Mouse (Mus musculus) ES-E14 (cell line): Measurements from ENCODE around the gene Alg14. TPM values are rescaled to one million over a fixed set of nuclear protein-coding genes. Genes with fewer than 3 reads are reported as not detected.

Source experiments
- DNase-seq: peaks from one replicate; pipeline ENCODE4 v3.0.0-alpha.2; 2013; ENCODE audit warnings: low read depth, low spot score
- H3K27ac ChIP-seq: 2 replicates; pipeline ENCODE4 v1.5.1; 2012; ENCODE audit warnings: low read depth, mild to moderate bottlenecking, low read length, moderate library complexity, mixed read lengths; ENCODE audit not compliant: poor library complexity, insufficient read depth, severe bottlenecking
- H3K36me3 ChIP-seq: 2 replicates; pipeline ENCODE4 v1.6.1; 2012; ENCODE audit warnings: mild to moderate bottlenecking, low read length, moderate library complexity, mixed read lengths; ENCODE audit not compliant: control insufficient read depth, poor library complexity, insufficient read depth, severe bottlenecking
- H3K4me1 ChIP-seq, 2 experiments: fragments of 150-350 bp in 1 of 2; sonication (generic) in 1 of 2; 2 replicates each; pipeline ENCODE4 v1.6.1; 2012; ENCODE audit warnings: low read length in 2 of 2, mild to moderate bottlenecking in 1 of 2, mixed read lengths in 1 of 2; ENCODE audit not compliant: control insufficient read depth in 2 of 2, insufficient read depth in 2 of 2, poor library complexity in 1 of 2
- H3K4me3 ChIP-seq, 2 experiments: fragments of 150-350 bp in 1 of 2; sonication (generic) in 1 of 2; 2 replicates each; pipeline ENCODE4 v1.5.1; 2012; ENCODE audit warnings: low read length in 2 of 2, low read depth in 1 of 2, mild to moderate bottlenecking in 1 of 2, mixed read lengths in 1 of 2; ENCODE audit not compliant: insufficient read depth in 1 of 2, poor library complexity in 1 of 2, severe bottlenecking in 1 of 2
- H3K9ac ChIP-seq: 2 replicates; pipeline ENCODE4 v1.6.1; 2012; ENCODE audit warnings: low read depth, mild to moderate bottlenecking, low read length, mixed read lengths; ENCODE audit not compliant: poor library complexity, insufficient read depth, severe bottlenecking
- H3K9me3 ChIP-seq: fragments of 150-350 bp; sonication (generic); 2 replicates; pipeline ENCODE4 v1.6.1; 2012; ENCODE audit warnings: low read depth, mild to moderate bottlenecking, low read length; ENCODE audit not compliant: control insufficient read depth, insufficient read depth
- CHD2 ChIP-seq: IDR thresholded peaks from 2 replicates; pipeline ENCODE4 v1.6.1; 2014; ENCODE audit warnings: mild to moderate bottlenecking, low read depth, low read length, inconsistent platforms
- HCFC1 ChIP-seq: IDR thresholded peaks from 2 replicates; pipeline ENCODE4 v1.6.1; 2012; ENCODE audit warnings: low read length, inconsistent platforms, borderline replicate concordance; ENCODE audit not compliant: insufficient read depth
- MAFK ChIP-seq: IDR thresholded peaks from 2 replicates; pipeline ENCODE4 v1.6.1; 2014; ENCODE audit warnings: mild to moderate bottlenecking, low read depth, low read length, inconsistent platforms; ENCODE audit not compliant: insufficient read depth
- ZC3H11A ChIP-seq: IDR thresholded peaks from 2 replicates; pipeline ENCODE4 v1.6.1; 2012; ENCODE audit warnings: low read depth, mild to moderate bottlenecking, inconsistent platforms, low read length, borderline replicate concordance
- ZNF384 ChIP-seq: IDR thresholded peaks from 2 replicates; pipeline ENCODE4 v1.6.1; 2012; ENCODE audit warnings: low read depth, low read length, inconsistent platforms
- in situ Hi-C, 2 experiments: fragments of 600-800 bp; cut with MboI; formaldehyde crosslinking; loops; one replicate each; pipeline ENCODE4 v1.15.1; 2025; ENCODE audit warnings: low sequenced_read_pairs in 2 of 2, inconsistent platforms in 1 of 2; ENCODE audit not compliant: unreplicated experiment in 2 of 2
- total RNA-seq: library from RNA; depleted of rRNA; stranded (reverse); fragments of 300-350 nt; gene quantifications from 2 replicates; pipeline ENCODE4 v1.2.3, GENCODE M21; 2012

The Alg14 gene
- total RNA-seq, 1 experiment = 18.4 TPM

- no peak overlapping the region for H3K9ac ChIP-seq
- in situ Hi-C loops = loop anchor here in 1 of 2 experiments (25.0 kb wide), 1 partner anchor 423 kb away; no protein-coding TSS in a partner anchor
- no peaks in the 10 kb centered on the region; a peak in 1 of 4 replicates for H3K4me1 ChIP-seq
- H3K36me3 ChIP-seq = no peaks in the 10 kb centered on the region
- no peaks in the 10 kb centered on the region for H3K9me3 ChIP-seq
- TF ChIP-seq CHD2 (no peak), ZC3H11A (no peak), HCFC1 (no peak), MAFK (no peak), ZNF384 (no peak)
- H3K27ac ChIP-seq = no peak overlapping the region
- DNase-seq = no peak
- no peak overlapping the region for H3K4me3 ChIP-seq
Observed at GRCm38 (mm10) chr3:121314149-121314548, 22.6 kb downstream of the Alg14 start.

- no peak for DNase-seq
- in situ Hi-C loops = loop anchor here in 1 of 2 experiments (25.0 kb wide), 1 partner anchor 422 kb away; no protein-coding TSS in a partner anchor
- Histone ChIP-seq H3K9me3 (no peaks in the 10 kb centered on the region), H3K36me3 (no peaks in the 10 kb centered on the region), H3K4me3 (no peak overlapping the region), H3K4me1 (no peaks in the 10 kb centered on the region; a peak in 2 of 4 replicates), H3K27ac (no peak overlapping the region), H3K9ac (no peak overlapping the region)
- TF ChIP-seq MAFK (no peak), ZC3H11A (no peak), HCFC1 (no peak), ZNF384 (no peak), CHD2 (no peak)
Observed at GRCm38 (mm10) chr3:121315498-121315897, 23.9 kb downstream of the Alg14 start.

GRCm38 (mm10) chr3:121319906-121320305 lies 28.3 kb downstream of the Alg14 start:
- no peak for DNase-seq
- H3K4me3 ChIP-seq = no peak overlapping the region
- H3K27ac ChIP-seq = no peak overlapping the region
- no peaks in the 10 kb centered on the region for H3K36me3 ChIP-seq
- TF ChIP-seq HCFC1 (no peak), MAFK (no peak), CHD2 (no peak), ZNF384 (no peak), ZC3H11A (no peak)
- peaks cover 0 to 4% of the 10 kb centered on the region in 2 experiments; a peak in 2 of 4 replicates for H3K4me1 ChIP-seq
- H3K9ac ChIP-seq = no peak overlapping the region
- H3K9me3 ChIP-seq = no peaks in the 10 kb centered on the region
- in situ Hi-C loops = loop anchor here in 1 of 2 experiments (25.0 kb wide), 1 partner anchor 417 kb away; no protein-coding TSS in a partner anchor

- Histone ChIP-seq H3K4me3 (no peak overlapping the region), H3K4me1 (peaks cover 0 to 4% of the 10 kb centered on the region in 2 experiments; a peak in 2 of 4 replicates), H3K27ac (no peak overlapping the region), H3K9me3 (no peaks in the 10 kb centered on the region), H3K36me3 (no peaks in the 10 kb centered on the region), H3K9ac (no peak overlapping the region)
- in situ Hi-C loops = loop anchor here in 1 of 2 experiments (25.0 kb wide), 1 partner anchor 416 kb away; no protein-coding TSS in a partner anchor
- TF ChIP-seq CHD2 (no peak), HCFC1 (no peak), ZNF384 (no peak), ZC3H11A (no peak), MAFK (no peak)
- no peak for DNase-seq
Observed at GRCm38 (mm10) chr3:121320896-121321295, 29.3 kb downstream of the Alg14 start.

GRCm38 (mm10) chr3:121323371-121323770 lies 31.8 kb downstream of the Alg14 start:
- H3K9ac ChIP-seq = peak overlapping the region; percentile 38; the same call in 1 of the 2 replicates
- peak; percentile 21 for DNase-seq

More at GRCm38 (mm10) chr3:121323371-121323770, 31.8 kb downstream of the Alg14 start:
- Histone ChIP-seq H3K36me3 (no peaks in the 10 kb centered on the region), H3K4me1 (peaks cover 0 to 4% of the 10 kb centered on the region in 2 experiments; a peak in 1 of 4 replicates), H3K9me3 (no peaks in the 10 kb centered on the region), H3K27ac (no peak overlapping the region), H3K4me3 (peak overlapping the region; percentile 56 to 57)
- no peak for TF ChIP-seq HCFC1
- no peak for TF ChIP-seq ZC3H11A
- in situ Hi-C loops = loop anchor here in 1 of 2 experiments (25.0 kb wide), 1 partner anchor 414 kb away; no protein-coding TSS in a partner anchor
